14 mouse cellular contexts compared by ENCODE assay signal in genomic region chr11:68075331-68075730, GRCm38 (mm10).
"Had no signal": no experiment of that assay in that cellular context is flagged by ENCODE, and none has a peak within 500 bp of the region (broad histone marks: within the 10 kb centered on the region; RNA-seq: fewer than 3 reads in every experiment).

No protein-coding gene starts in this region.

- H3K4me1 ChIP-seq: liver, embryonic 12.5 days; midbrain, embryonic 12.5 days; neural tube, embryonic 12.5 days had no signal

- H3K4me2 ChIP-seq: liver, embryonic 12.5 days; lung, embryonic 14.5 days; midbrain, embryonic 12.5 days; neural tube, embryonic 12.5 days had no signal

- DNase-seq: lung, adult 18-20 months; lung, embryonic 14.5 days; lung, postnatal 10 days; lung, postnatal 4 days; midbrain, embryonic 14.5 days; right cerebral cortex, postnatal 14 days; thymus, adult 18-20 months; thymus, postnatal 14 days; thymus, postnatal 36 days had no signal

- ATAC-seq: liver, embryonic 12.5 days; midbrain, embryonic 16.5 days had no signal

- H3K27me3 ChIP-seq: liver, embryonic 12.5 days; midbrain, embryonic 12.5 days; neural tube, embryonic 12.5 days had no signal

- H3K27ac ChIP-seq: liver, embryonic 12.5 days; liver, embryonic 14.5 days; midbrain, embryonic 12.5 days; neural tube, embryonic 12.5 days had no signal

- H3K9ac ChIP-seq: liver, embryonic 12.5 days; liver, embryonic 14.5 days; lung, embryonic 14.5 days; midbrain, embryonic 12.5 days; neural tube, embryonic 12.5 days had no signal

- H3K4me3 ChIP-seq: liver, embryonic 12.5 days; midbrain, embryonic 12.5 days; neural tube, embryonic 12.5 days had no signal

- H3K36me3 ChIP-seq: liver, embryonic 12.5 days; midbrain, embryonic 12.5 days; neural tube, embryonic 12.5 days had no signal

- H3K9me3 ChIP-seq: liver, embryonic 12.5 days; midbrain, embryonic 12.5 days; neural tube, embryonic 12.5 days had no signal
